Mouse (Mus musculus): Measurements from ENCODE around the gene Raet1d.
"Not testable (repeated sequence)": the region's sequence is repeated elsewhere in the genome, so short reads cannot be mapped to it uniquely, and the experiment has no call there.

DNA sequence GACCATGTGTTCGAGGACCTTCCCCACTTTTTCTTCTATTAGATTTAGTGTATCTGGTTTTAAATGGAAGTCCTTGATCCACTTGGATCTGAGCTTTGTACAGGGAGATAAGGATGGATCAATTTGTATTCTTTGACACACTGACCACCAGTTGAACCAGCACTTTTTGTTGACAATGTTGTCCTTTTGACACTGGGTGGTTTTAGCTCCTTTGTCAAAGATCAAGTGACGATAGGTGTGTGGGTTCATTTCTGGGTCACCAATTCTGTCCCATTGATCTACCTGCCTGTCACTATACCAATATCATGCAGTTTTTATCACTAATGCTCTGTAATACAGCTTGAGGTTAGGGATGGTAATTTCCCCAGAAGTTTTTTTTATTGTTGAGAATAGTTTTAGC is 4.6 kb downstream of the Raet1d start:
- TF ChIP-seq CTCF, POLR2A (IDR thresholded peaks at IDR 0.05; ENCODE audit: insufficient read depth, low read depth, low read length): not testable (repeated sequence)

Data from olfactory bulb, adult 2 months (tissue).